Mouse (Mus musculus) monocyte, adult 5-6 weeks (primary cell): ENCODE data around the gene Nab2. TPM values are rescaled to one million over a fixed set of nuclear protein-coding genes. Genes with fewer than 3 reads are reported as not detected.

Source experiments
- ATAC-seq: fragments of 153-309, 156-312 bp; replicated peaks from 2 replicates; pipeline ENCODE4 v1.8.0; 2017; ENCODE audit warnings: mild to moderate bottlenecking; ENCODE audit not compliant: low TSS enrichment, insufficient number of reproducible peaks, severe bottlenecking, poor library complexity, low FRiP score
- total RNA-seq: library from RNA; stranded (forward); fragments of 200-1000, 200-491, 200-594 nt; gene quantifications from 3 replicates; pipeline ENCODE4 v1.2.3, GENCODE M21; 2017

Nab2 gene
- total RNA-seq, 1 experiment from 2014 or later: 17.8 TPM

DNA sequence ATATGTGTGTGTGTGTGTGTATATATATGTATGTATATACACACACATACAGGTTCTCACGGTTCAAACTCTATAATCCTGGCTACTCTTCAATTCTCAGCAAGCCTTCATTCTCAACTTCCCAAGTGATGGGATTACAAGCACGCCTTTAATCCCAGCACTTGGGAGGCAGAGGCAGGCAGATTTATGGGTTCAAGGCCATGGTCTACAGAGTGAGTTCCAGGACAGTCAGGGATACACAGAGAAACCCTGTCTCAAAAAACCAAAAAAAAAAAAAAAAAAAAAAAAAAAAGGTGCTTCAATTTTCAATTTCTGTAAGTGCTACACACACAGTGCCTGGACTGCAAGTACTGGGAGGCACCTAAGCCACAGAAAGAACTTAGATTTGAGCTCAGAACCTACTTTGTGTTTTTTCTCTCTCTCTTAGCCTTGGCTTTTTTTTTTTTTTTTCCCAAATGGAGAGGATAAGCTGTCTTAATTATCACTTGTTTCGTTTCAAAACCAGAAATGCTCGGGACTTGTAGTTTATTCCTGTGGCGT lies 7.6 kb upstream of the Nab2 start:
- ATAC-seq: no peak

DNA sequence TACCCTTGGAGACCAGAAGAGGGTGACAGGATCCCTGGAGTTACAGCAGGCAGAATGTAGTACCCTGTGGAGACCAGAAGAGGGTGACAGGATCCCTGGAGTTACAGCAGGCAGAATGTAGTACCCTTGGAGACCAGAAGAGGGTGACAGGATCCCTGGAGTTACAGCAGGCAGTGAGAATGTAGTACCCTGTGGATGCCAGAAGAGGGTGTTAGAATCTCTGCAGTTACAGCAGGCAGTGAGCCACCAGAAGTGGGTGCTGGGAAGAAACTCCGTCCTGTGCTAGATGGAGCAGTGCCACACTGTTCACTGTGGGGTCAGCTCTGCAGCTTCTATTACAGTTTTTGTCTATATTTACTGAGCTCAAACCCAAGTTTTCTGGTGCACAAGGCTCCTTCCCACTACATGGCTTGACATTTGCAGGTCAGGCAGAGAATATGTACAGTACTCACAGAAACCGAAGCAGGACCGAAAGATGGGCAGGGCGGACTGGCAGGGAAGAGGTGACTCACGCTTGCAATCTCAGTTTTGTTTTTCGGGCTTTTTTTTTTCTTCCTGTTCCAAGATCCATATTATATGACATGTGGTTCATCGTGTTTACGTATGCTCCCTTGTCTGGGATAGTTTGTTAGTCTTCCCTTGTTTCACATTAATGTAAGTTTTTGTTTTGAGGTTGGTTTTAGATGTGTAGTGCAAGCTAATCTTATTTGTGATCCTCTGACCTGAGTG lies 6.6 kb upstream of the Nab2 start:
- ATAC-seq: peak; percentile 87

DNA sequence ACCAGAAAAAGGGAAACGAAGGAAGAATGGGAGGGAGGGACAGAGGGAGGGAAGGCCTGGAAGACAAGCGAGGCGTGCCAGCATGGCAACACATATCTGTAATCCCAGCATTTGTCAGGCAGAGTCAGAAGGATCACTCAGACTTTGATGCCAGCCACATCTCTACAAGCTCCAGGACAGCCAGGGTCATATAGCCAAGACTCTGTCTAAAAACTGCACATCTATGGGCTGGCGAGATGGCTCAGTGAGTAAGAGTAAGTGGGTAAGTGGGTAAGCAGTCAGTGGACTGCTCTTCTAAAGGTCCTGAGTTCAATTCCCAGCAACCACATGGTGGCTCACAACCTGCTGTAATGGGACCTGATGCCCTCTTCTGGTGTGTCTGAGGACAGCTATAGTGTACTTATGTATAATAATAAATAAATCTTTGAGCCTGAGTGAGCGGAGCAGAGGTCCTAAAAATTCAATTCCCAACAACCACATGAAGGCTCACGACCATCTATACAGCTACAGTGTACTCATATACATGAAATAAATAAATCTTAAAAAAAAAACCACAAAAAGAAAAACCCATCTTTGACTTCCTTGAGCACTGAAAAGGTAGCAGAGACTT lies 5.8 kb upstream of the Nab2 start:
- no peak for ATAC-seq

DNA sequence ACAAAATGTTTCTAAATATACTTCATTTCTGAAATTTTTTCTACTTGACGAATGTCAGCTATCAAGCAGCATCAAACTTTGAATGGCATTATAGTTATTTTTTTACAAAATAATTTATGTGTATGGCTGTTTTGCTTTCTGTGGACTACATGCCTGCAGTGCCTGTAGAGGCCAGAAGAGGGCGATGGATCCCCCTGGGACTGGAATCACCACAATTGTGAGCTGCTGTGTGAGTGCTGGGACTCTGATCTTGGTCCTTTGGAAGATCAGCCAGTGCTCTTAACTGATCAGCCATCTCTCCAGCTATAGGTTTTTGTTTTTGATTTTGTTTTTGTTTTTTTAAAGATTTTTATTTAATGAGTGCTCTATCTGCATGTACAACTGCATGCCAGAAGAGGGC lies 2.9 kb upstream of the Nab2 start:
- no peak for ATAC-seq

DNA sequence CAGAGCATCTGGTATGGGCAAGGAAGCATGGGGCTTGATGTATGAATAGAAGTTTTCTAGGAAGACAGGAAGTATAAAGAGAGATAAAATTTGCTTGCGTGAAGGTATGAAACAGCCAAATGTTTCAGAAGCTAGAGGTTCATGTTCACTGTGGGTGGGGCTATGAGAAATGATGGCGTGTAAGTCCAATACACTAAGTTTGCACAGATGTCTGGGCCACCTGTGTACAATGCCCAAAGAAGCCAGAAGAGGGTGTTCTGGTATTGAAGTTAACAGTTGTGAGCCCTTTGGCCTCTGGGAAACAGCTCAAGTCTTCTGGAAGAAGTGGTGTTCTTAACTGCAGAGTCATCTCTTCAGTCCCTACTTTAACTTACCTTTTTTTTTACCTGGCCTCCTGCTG lies 1.8 kb upstream of the Nab2 start:
- ATAC-seq: no peak

DNA sequence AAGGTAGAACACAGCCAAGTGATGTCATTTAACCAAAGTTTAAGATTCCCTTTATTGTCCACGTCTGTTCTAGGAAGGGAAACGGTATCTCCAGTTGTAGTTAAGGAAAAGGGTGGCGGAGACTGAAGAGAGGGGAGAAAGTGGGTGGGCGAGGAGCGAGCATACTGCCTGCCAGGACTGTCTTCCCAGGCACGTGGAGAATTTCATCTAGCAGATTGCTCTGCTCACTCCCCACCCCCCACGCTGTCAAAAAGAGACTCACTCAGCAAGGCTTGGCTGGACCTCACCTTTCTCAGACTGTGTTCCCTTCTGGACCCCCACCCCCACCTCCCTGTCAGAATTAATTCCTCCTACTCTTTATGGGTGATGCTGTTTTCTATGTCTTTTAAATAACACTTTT lies 802 bp upstream of the Nab2 start:
- no peak for ATAC-seq

DNA sequence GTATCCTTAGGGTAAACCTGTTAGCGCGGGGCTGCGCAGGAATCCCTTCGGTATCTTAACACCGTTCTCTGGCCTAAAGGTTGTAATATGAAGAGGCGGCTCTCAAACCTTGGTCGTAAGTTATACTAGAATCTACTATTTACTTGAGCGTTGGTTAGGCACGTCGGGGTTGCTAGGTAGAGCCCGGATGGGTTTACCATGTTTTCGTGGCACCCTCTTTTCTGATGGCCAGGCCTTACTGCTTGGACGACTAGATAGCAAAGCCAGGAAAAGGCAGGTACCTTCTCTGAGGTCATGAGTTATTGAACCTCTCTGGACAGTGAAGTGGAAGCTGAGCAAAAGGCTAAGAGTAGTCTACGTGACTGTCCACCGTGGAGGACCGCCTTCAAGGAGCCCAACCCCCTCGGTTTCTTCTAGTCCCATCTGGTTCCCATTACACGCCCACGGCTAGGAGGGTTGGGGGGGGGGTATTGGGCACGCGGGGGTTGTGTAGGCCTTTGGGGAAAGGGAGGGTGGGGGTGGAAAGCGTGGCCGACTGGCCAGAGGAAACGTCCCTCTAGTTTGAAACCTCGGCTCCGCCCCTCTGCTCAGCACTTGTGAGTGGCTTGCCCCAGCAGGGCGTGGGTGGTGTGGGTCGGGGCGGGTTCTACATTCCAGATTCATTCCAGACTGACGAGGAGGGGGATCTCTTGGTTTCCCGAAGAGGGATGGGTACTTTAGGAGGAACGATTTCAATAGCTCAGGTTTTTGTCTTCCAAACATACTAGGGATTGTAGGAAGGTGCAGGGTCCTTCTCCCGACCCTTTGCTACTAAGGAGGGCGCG lies 887 bp downstream of the Nab2 start:
- ATAC-seq: peak; percentile 45

DNA sequence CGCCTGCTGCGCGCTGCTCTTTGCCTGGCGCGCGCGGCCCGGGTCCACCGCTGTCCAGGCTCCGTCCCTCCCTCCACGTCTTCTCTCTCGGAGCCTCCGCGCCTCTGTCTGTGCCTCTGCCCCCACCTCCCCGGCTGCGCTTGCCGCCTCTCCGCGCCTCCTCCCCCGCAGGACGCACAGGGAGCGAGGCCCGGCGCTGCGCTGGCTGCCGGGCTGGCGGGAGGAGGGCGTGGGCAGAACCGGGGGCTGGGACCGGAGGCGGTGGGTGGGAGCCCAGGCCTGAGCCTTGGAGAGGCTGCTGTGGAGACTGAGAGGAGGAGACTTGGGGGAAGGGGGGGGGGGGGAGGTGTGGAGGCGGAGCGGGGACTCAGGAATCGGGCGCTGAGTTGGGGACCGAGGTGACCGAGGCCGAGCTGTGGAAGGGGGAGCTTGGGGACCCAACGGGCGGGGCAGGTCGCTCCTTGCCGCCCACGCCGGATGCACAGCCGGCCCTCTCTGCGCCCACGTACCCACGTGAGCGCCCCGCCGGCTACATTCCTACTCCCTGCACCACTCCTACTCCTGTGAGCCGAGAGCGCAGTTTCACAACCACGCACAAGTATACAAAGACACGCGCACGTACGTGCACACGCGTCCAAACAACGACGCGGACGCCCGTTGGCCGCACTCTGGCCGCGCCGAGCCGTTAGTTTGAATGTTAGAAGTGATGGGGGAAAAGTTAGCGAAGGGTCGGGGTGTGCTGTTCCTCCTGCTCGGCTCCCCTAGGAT lies 1.7 kb downstream of the Nab2 start, which contains the start of gene Nemp1:
TSS of gene Nemp1 (plus strand) at position 401 of the 768 bp plus-strand sequence.
- peak; percentile 36 for ATAC-seq

DNA sequence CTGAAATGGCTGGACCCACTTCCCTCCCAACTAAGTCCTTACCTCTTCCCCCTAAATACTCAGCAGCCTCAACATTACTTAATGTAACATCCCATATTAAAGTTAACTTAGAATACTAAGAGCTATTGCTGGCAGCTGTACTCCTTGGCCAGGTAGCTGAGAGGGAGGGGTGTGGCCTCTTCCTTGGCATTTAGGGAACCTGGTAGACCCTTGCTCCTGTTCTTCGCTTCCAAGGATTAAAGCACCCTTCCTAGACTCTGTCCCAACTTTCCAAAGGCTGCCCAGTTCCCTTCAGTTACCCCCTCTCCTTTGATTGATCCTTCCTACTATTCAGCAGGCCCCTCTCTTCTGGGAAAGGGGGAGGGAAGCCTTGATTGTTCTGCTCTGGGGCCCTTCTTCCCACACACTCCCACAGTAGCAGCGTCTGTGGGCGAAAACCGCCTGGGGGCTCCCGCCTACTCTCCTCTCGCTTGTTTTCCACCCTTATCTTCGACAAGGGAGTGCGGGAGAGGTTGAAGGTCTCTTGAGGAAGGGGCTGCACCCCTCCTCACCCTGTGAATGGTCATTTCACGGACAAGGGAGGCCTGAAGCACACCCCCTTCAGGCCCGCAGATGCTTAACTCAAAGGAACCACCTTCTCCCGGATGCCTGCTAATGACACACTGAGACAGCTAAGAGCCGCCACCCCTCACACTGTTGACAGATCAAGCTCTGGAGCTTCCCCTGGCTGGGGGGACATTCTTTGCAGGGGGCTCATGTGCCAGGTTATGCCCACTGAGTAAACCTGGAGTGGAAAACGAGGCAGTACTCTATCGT lies 2.8 kb downstream of the Nab2 start:
- no peak for ATAC-seq

DNA sequence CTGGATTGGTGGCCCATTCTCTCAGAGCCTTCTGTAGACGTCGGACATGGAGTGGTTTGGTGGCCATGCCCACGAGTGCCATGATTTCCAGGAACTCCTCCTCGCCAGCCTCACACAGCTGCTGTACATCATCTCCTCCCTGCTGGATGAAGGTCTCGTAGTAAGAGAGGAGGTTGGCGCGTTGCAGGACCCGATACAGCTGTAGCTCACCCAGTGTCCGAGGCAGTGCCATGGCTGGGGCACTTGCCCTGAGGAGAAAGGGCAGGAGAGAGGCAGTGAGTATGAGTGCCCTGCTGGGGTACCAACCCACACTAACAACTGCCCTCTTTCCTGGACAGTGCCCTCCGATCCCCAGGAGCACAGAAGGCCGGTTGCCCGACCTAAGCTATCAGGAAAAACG lies 3.5 kb downstream of the Nab2 start:
- no peak for ATAC-seq

DNA sequence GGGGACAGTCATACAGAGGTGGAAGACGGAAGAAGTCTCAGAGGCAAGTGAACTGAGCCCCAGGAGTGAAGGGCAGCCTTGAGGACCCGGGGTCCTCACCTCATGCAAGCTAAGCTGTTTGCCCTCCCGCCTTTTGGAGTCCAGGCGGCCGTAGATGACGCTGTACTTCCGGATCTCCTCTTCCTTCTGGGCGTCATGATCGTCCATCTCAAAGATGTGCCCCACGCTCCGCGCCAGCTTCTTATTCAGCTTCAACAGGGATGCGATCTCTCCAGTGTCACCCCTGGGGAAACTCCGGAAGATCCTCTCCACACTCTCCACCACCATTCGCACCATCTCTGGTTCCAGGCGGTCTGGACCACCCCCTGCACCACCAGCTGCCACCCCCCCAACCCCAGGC lies 4.2 kb downstream of the Nab2 start:
- ATAC-seq: no peak

DNA sequence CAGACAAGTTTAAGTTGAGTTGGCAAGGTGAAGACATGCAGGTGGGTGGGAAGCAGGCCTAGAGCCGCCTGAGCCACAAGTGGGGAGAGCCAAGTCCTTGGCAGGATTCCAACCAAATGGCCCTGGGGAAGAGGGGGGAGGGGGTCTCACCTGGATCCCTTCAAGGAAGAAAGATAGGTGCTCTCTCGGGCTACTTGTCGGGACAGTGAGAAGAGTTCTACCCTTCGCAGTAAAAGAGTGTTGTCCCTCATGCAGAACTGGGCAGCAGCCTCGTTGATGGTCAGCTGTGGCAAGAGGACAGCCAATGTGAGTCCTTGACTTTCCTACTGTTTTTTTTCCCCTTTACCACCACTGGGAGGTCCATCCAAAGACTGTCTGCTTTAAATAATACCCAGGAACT lies 4.8 kb downstream of the Nab2 start:
- ATAC-seq: no peak

DNA sequence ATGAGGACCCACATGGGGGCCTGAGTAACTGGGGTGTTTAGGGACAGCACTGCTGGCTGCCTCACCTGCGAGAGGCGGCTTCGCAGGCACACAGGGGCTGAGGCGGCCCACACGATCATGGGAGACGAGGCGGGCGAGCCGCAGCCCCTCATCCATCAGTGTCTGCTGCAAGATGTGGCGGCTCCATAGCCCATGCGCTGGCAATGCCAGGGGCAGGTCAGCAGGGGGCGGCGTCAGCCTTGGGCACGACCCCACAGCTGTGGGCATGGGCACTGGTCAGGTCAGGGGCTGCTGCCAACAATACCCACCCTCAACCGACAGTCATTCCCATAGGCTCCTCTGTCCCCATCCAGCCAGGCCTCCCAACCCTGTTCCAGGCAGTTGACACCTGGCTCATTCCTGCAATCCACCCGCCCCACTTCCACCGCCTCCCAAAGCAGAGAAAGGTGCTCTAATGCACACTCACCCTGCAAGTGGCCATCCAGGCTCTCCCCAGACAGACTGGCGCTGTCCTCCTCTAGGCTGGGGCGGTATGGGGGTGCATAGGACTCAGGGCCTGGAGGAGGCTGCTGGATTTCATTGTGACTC lies 5.6 kb downstream of the Nab2 start:
- no peak for ATAC-seq

DNA sequence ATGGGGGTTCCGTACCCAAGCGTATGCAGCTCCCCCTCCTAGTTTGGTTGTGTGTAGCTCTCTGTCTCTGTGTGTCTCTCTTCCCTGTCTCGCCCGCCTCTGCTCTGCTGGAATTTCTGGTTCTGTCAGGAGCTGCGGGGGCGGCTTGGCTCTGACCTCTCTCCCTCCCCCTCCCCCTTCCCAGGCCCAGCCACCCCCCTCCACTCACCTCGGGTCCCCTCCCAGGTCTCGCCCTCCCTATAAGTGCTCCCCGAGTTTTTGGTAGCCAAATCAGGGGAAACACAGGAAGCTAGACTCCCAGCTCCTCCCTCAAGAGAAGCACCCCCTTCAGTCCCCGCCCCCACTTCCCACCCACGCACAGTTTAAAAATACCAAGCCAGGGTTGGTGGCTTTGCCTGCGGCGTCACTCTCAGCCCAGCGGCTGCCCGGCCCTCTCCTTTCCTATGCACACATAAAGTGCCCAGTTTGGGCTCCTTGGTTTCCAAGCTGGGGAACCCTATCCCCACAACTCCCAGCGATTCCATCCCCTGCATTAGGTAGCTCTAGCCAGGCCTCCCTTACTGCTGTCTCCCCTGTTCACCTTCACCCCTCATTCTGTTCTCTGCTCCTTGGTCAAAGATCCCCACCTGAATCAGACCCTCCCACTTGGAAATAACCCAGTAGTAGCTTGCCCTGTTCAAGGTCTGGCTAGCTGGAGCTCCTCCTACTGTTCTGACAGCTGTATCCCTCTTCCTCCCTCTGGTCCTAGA lies 6.3 kb downstream of the Nab2 start:
- 0 out of 2 replicates have a peak, but pooled peaks have one; percentile 4 for ATAC-seq

DNA sequence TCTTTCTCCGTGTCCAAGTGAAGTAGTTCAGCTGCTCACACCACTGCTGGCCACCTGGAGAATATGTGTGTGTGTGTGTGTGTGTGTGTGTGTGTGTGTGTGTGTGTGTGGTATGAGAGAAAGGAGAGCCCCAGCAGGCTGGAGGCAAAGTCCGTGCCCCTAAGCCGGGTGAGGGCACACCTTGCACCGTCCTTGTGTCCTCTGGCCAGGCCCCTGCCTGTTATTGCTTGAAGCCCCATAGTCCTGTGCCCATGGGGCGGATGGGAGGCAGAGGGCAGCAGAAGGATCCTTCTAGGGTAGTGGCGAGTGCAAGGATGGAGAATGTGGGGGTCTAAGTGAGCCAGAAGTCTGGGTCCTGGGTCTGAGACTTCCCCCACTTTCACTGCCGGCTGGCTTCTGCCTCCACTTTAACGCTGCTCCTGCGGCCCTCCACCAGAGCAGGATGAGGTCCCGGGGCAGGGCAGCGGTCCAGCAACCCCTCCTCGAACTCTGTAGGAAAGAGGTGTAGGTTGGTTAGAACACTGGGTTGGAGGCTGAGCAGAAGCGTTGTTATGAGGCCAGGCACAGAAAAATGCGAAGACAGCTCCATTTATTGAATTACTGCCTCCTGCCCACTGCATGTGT lies 7.0 kb downstream of the Nab2 start:
- ATAC-seq: no peak

DNA sequence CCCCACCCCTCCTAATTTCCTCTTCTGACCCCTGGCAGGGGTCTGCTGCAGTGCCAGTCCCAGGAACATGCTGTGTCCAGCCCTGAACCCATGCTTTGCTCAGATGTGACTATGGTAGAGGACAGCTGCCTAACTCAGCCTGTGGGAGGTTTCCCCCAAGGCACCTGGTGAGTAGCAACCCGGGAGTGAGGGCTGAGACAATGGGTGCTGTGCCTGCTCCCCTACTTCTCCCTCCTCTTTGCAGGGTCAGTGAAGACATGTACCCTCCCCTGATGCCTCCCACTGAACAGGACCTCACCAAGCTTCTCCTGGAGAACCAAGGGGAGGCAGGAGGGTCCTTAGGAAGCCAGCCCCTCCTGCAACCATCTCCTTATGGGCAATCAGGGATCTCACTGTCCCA lies 8.8 kb downstream of the Nab2 start:
- no peak for ATAC-seq

DNA sequence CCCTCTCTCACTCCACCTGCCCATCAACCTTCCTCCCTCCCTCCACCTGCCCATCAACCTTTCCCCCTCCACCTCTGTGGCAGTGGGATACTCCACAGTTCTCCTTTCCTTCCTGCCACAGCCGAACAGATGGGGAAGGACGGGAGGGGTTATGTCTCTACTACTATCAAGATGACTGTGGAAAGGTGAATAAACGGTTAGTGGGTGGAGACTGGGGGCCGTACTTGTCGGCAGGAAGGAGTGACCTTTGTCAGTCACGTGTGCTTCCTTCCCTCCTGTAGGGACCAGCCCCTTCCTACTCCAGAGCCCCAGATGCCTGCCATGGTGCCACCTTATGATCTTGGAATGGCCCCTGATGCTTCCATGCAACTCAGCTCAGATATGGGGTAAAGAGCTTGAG lies 10.3 kb downstream of the Nab2 start:
- no peak for ATAC-seq
